Mouse (Mus musculus): Measurements from ENCODE around the gene Ikzf4. TPM values are rescaled to one million over a fixed set of nuclear protein-coding genes. Genes with fewer than 3 reads are reported as not detected.

Ikzf4 gene
- polyA plus RNA-seq, 1 experiment from 2014 or later = 5.5 TPM

- no peak overlapping the region for H3K9ac ChIP-seq
- H3K9me3 ChIP-seq = no peaks in the 10 kb centered on the region
- H3K36me3 ChIP-seq = no peaks in the 10 kb centered on the region
- no peaks in the 10 kb centered on the region for H3K27me3 ChIP-seq
- H3K4me3 ChIP-seq = no peak overlapping the region
- no peak overlapping the region for H3K4me2 ChIP-seq (replicated peaks)
- H3K27ac ChIP-seq = no peak overlapping the region
- no peaks in the 10 kb centered on the region for H3K4me1 ChIP-seq
- no peak for ATAC-seq (ENCODE audit: insufficient number of reproducible peaks, insufficient read depth, low FRiP score, low TSS enrichment)
Measured at GRCm38 (mm10) chr10:128662465-128662864, 16.7 kb upstream of the Ikzf4 start.

GRCm38 (mm10) chr10:128659490-128659889 lies 13.7 kb upstream of the Ikzf4 start:
- H3K4me2 ChIP-seq (replicated peaks) = no peak overlapping the region
- no peak overlapping the region for H3K27ac ChIP-seq
- no peaks in the 10 kb centered on the region for H3K27me3 ChIP-seq
- WGBS = 48% methylated on average over 9 of the region's 9 CpGs
- no peaks in the 10 kb centered on the region for H3K4me1 ChIP-seq
- no peak for ATAC-seq (ENCODE audit: insufficient number of reproducible peaks, insufficient read depth, low FRiP score, low TSS enrichment)
- H3K9ac ChIP-seq = no peak overlapping the region
- H3K4me3 ChIP-seq = no peak overlapping the region
- no peaks in the 10 kb centered on the region for H3K36me3 ChIP-seq
- H3K9me3 ChIP-seq = no peaks in the 10 kb centered on the region

- no peak overlapping the region for H3K27ac ChIP-seq
- H3K36me3 ChIP-seq = no peaks in the 10 kb centered on the region
- no peaks in the 10 kb centered on the region for H3K27me3 ChIP-seq
- no peaks in the 10 kb centered on the region for H3K4me1 ChIP-seq
- H3K4me3 ChIP-seq = no peak overlapping the region
- WGBS = 56% methylated on average over 9 of the region's 9 CpGs
- no peak overlapping the region for H3K4me2 ChIP-seq (replicated peaks)
- ATAC-seq (ENCODE audit: insufficient number of reproducible peaks, insufficient read depth, low FRiP score, low TSS enrichment) = no peak
- no peak overlapping the region for H3K9ac ChIP-seq
- H3K9me3 ChIP-seq = no peaks in the 10 kb centered on the region
Measured at GRCm38 (mm10) chr10:128657844-128658243, 12.1 kb upstream of the Ikzf4 start.

GRCm38 (mm10) chr10:128656731-128657130 lies 10.9 kb upstream of the Ikzf4 start:
- no peaks in the 10 kb centered on the region for H3K36me3 ChIP-seq
- no peak overlapping the region for H3K4me2 ChIP-seq (replicated peaks)
- H3K9ac ChIP-seq = no peak overlapping the region
- no peak overlapping the region for H3K27ac ChIP-seq
- no peaks in the 10 kb centered on the region for H3K27me3 ChIP-seq
- H3K9me3 ChIP-seq = no peaks in the 10 kb centered on the region
- no peak for ATAC-seq (ENCODE audit: insufficient number of reproducible peaks, insufficient read depth, low FRiP score, low TSS enrichment)
- H3K4me3 ChIP-seq = no peak overlapping the region
- 88% methylated on average over 1 of the region's 1 CpGs for WGBS
- no peaks in the 10 kb centered on the region for H3K4me1 ChIP-seq

GRCm38 (mm10) chr10:128655254-128655653 lies 9.5 kb upstream of the Ikzf4 start:
- Histone ChIP-seq H3K4me3 (no peak overlapping the region), H3K27ac (no peak overlapping the region), H3K9ac (no peak overlapping the region), H3K9me3 (no peaks in the 10 kb centered on the region), H3K4me1 (no peaks in the 10 kb centered on the region), H3K27me3 (no peaks in the 10 kb centered on the region), H3K4me2 (replicated peaks) (no peak overlapping the region), H3K36me3 (no peaks in the 10 kb centered on the region)
- no peak for ATAC-seq (ENCODE audit: insufficient number of reproducible peaks, insufficient read depth, low FRiP score, low TSS enrichment)
- 83% methylated on average over 3 of the region's 3 CpGs for WGBS

DNA sequence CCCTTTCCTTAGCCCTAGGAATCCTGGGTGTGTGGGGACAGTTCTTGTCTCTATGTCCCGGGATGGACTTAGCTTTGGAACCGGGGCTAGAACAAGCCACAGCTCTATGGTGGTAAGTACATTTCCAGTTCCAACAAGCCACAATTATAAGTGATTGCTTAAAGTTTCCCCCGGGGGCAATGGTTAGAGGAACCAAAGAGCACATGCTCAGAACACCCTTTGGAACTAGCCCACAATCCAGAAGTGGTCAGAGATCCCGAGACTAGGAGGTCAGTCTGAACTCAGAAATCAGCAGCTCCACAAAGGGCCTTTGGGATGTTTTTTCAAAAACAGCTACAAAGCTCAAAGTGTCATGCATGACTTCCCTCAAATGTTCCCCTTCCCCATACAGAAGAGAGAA lies 8.1 kb upstream of the Ikzf4 start:
- Histone ChIP-seq H3K4me3 (no peak overlapping the region), H3K4me2 (replicated peaks) (no peak overlapping the region), H3K27ac (no peak overlapping the region), H3K27me3 (no peaks in the 10 kb centered on the region), H3K36me3 (no peaks in the 10 kb centered on the region), H3K4me1 (no peaks in the 10 kb centered on the region), H3K9ac (no peak overlapping the region), H3K9me3 (no peaks in the 10 kb centered on the region)
- WGBS = 58% methylated on average over 4 of the region's 4 CpGs
- no peak for ATAC-seq (ENCODE audit: insufficient number of reproducible peaks, insufficient read depth, low FRiP score, low TSS enrichment)

- H3K36me3 ChIP-seq = peaks cover under 1% of the 10 kb centered on the region; the same call in 1 of the 2 replicates
- no peaks in the 10 kb centered on the region for H3K9me3 ChIP-seq
- 5% methylated on average over 10 of the region's 13 CpGs for WGBS
- ATAC-seq (ENCODE audit: insufficient number of reproducible peaks, insufficient read depth, low FRiP score, low TSS enrichment) = peak; percentile 61; the same call in 1 of the 2 replicates
- no peaks in the 10 kb centered on the region for H3K27me3 ChIP-seq
- peak overlapping the region; percentile 58 for H3K4me2 ChIP-seq (replicated peaks)
- peak overlapping the region; percentile 47 for H3K9ac ChIP-seq
- peaks cover 19% of the 10 kb centered on the region for H3K4me1 ChIP-seq
- peak overlapping the region; percentile 62 for H3K27ac ChIP-seq
- peak overlapping the region; percentile 48 for H3K4me3 ChIP-seq
Measured at GRCm38 (mm10) chr10:128646139-128647089, 623 bp upstream of the Ikzf4 start.

- WGBS = 81% methylated on average over 6 of the region's 6 CpGs
- no peaks in the 10 kb centered on the region for H3K27me3 ChIP-seq
- no peak overlapping the region for H3K4me2 ChIP-seq (replicated peaks)
- H3K9me3 ChIP-seq = no peaks in the 10 kb centered on the region
- peaks cover 25% of the 10 kb centered on the region for H3K36me3 ChIP-seq
- H3K9ac ChIP-seq = no peak overlapping the region
- no peak for ATAC-seq (ENCODE audit: insufficient number of reproducible peaks, insufficient read depth, low FRiP score, low TSS enrichment)
- H3K4me3 ChIP-seq = no peak overlapping the region
- H3K4me1 ChIP-seq = peaks cover 19% of the 10 kb centered on the region
- no peak overlapping the region for H3K27ac ChIP-seq
Measured at GRCm38 (mm10) chr10:128642749-128643148, 3.0 kb downstream of the Ikzf4 start.

DNA sequence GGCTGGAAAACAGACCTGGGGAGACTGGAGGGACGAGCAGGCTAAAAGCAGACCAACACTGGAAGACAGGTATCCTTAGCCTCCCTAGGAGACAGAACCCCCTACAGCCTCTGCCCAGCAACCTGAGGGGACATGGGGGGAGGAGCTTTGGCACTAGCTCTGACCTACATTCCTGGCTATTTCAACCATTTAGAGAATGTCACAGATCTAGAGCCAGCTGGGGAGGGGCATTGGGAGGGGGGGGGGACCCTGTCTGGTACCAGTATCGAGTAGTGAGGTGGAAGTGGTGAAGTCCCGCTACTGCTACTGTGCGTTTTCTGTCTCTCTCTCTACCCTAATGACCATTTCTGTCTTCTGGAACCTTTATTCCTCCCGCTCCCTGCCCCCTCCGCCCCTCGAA lies 3.9 kb downstream of the Ikzf4 start:
- no peaks in the 10 kb centered on the region for H3K9me3 ChIP-seq

GRCm38 (mm10) chr10:128640891-128641290 lies 4.9 kb downstream of the Ikzf4 start:
- Histone ChIP-seq H3K9ac (no peak overlapping the region), H3K9me3 (no peaks in the 10 kb centered on the region), H3K27me3 (no peaks in the 10 kb centered on the region), H3K36me3 (peaks cover 33% of the 10 kb centered on the region), H3K27ac (no peak overlapping the region), H3K4me3 (no peak overlapping the region), H3K4me1 (peaks cover 7% of the 10 kb centered on the region), H3K4me2 (replicated peaks) (no peak overlapping the region)
- ATAC-seq (ENCODE audit: insufficient number of reproducible peaks, insufficient read depth, low FRiP score, low TSS enrichment) = no peak
- WGBS = 90% methylated on average over 15 of the region's 15 CpGs

More for the DNA sequence above, 3.9 kb downstream of the Ikzf4 start:
- no peak for ATAC-seq (ENCODE audit: insufficient number of reproducible peaks, insufficient read depth, low FRiP score, low TSS enrichment)
- Histone ChIP-seq H3K9ac (no peak overlapping the region), H3K36me3 (peaks cover 25% of the 10 kb centered on the region), H3K4me3 (no peak overlapping the region), H3K27ac (no peak overlapping the region), H3K4me1 (peaks cover 14% of the 10 kb centered on the region), H3K27me3 (no peaks in the 10 kb centered on the region), H3K4me2 (replicated peaks) (no peak overlapping the region)
- 75% methylated on average over 7 of the region's 7 CpGs for WGBS

DNA sequence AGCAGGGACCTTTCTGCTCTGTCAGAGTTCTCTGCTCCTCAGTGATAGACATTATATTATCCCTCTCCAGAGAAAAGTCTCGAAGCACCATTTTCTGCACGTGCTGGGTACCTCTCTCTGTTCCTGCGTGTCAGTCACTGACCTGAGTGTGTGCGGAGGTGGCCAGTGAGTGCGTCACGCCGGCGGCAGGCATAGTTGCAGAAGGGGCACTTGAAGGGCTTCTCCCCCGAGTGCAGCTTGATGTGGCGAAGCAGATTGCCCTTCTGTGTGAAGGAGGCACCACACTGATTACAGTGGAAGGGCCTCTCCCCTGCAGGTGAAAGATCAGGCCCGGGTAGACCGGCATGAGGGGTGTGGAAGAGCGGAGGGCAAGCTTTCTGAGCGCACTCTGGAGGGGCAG lies 5.8 kb downstream of the Ikzf4 start:
- ATAC-seq (ENCODE audit: insufficient number of reproducible peaks, insufficient read depth, low FRiP score, low TSS enrichment) = no peak
- peaks cover 41% of the 10 kb centered on the region for H3K36me3 ChIP-seq

GRCm38 (mm10) chr10:128637011-128637410 lies 8.8 kb downstream of the Ikzf4 start:
- peak overlapping the region; percentile 26; the same call in 1 of the 2 replicates for H3K4me2 ChIP-seq (replicated peaks)

More for the DNA sequence above, 5.8 kb downstream of the Ikzf4 start:
- H3K4me2 ChIP-seq (replicated peaks) = no peak overlapping the region
- no peak overlapping the region for H3K27ac ChIP-seq
- peaks cover 5% of the 10 kb centered on the region for H3K4me1 ChIP-seq
- no peaks in the 10 kb centered on the region for H3K27me3 ChIP-seq
- no peak overlapping the region for H3K9ac ChIP-seq
- no peaks in the 10 kb centered on the region for H3K9me3 ChIP-seq
- WGBS = 91% methylated on average over 14 of the region's 14 CpGs
- H3K4me3 ChIP-seq = no peak overlapping the region

More at GRCm38 (mm10) chr10:128637011-128637410, 8.8 kb downstream of the Ikzf4 start:
- ATAC-seq (ENCODE audit: insufficient number of reproducible peaks, insufficient read depth, low FRiP score, low TSS enrichment) = no peak
- H3K4me3 ChIP-seq = no peak overlapping the region
- H3K4me1 ChIP-seq = no peaks in the 10 kb centered on the region
- no peak overlapping the region for H3K9ac ChIP-seq
- no peaks in the 10 kb centered on the region for H3K27me3 ChIP-seq
- H3K9me3 ChIP-seq = no peaks in the 10 kb centered on the region
- no peak overlapping the region for H3K27ac ChIP-seq
- WGBS = 14% methylated on average over 11 of the region's 11 CpGs
- peaks cover 57% of the 10 kb centered on the region for H3K36me3 ChIP-seq
